Mouse (Mus musculus): ENCODE results near the gene Entpd7.

DNA sequence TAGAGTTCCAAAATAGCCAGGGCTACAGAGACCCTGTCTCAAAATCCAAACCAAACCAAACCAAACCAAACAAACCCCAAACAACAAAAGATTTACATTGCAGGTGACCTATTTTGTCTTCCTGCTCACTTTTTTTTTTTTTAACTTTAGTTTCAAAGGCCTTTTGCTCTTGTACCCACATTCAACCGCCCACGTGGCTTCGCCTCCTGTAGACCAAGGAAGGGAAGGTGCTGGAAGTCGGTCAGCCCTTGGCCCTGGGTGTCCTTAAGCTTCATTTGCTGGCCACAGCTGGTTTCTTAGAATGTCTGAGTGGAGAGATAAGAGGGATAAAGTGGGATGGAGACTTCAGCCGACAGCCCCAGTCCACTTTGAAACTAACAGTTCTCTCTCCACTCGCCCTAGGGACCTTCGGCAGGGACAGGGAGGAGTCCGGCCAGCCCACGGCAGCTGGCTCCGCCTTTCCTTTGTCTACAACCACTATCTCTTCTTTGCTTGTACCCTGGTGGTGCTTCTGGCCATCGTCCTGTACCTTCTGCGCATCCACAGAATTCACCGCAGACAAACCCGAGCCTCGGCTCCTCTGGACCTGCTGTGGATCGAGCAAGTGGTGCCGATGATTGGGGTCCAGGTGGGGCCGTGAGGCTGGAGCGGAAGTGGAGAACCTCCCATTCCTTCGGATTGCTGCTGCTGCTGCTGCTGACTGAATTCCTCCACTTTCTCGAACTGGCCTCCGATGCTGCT is 40.0 kb downstream of the Entpd7 start:
- no peak for TF ChIP-seq CTCF (conservative IDR thresholded peaks at IDR 0.05; ENCODE audit: insufficient read depth, insufficient read length, low read depth, low read length)
- TF ChIP-seq POLR2A (IDR thresholded peaks at IDR 0.05; ENCODE audit: low read depth, low read length): no peak
